Mouse (Mus musculus): Measurements from ENCODE around the gene Abcb9.
A peak's percentile ranks its signal among the peaks of the same experiment; 100 is the strongest.

Abcb9 gene

DNA sequence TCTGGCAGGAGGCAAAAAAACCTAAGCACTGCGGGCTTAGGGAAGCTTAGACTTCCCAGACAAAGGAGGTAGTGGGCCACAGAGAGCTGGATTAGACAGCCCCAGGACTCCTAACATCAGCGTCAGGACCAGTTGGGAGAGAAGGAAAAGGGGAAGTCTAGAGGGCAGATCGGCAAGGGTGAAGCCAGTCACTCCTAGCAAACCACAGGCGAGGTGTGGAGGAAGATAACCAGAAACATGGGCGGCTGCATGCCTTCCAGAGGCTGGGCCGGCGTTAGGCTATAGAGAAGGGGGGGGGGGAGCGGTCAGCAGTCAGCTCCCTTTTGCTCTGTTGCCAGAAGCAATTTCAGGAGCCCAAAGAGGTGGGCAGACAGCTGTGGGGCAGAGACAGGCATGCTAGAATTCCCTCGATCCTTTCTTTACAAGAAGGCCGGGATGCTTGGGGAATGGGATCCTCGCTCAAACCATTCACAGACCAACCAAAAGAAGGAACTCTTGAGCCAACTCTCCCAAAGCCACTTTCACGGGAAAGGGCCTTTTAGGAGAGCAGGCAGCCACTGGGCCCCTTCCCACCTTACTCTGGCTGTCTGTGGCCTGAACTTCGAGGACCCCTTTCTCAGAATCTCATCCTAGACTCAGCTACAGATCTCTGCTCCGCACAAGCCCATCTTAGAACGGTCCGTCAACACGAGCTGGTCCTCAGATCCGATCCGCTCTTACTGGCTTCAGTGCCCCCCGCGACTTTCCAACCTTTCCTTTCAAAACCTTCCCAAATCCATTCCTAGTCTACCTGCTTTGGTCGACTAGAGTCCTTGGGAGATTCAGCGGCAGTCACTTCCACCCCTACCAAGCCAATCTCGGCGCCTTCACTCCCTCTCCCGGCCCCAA lies 64.3 kb downstream of the Abcb9 start:
- DNase-seq (ENCODE audit: low spot score): peak; percentile 34

DNA sequence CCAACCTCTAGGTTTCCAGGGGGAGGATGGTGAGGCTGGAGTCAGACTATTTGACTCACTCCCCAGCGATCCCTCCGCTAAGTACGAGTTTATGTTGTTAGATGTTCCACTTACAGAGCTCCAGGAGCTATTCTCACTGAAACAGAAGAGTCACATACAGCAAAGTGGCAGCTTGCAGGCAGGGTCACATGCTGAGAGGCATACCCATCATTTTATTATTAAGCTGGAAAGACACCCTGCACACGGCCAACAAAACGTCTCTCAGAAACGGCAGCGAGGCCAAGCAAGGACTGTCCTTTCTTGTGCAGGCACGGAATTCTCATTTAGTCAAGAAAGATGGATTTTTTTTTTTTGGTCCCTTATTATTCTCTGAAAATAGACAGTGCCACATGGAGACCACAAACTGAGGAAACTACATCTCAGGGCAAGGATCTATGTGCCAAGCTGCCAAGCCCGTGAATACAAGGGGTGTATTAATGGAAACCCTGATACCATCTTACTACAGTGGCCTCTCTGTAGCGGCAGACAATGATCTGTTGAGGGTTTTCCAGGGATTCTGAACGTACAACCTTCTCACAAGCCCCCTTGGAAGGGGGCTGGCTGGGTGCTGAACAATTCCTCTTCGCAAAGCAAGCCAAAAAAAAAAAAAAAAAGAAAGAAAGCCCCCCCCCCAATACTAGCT lies 65.1 kb downstream of the Abcb9 start:
- DNase-seq (ENCODE audit: low spot score): no peak

DNA sequence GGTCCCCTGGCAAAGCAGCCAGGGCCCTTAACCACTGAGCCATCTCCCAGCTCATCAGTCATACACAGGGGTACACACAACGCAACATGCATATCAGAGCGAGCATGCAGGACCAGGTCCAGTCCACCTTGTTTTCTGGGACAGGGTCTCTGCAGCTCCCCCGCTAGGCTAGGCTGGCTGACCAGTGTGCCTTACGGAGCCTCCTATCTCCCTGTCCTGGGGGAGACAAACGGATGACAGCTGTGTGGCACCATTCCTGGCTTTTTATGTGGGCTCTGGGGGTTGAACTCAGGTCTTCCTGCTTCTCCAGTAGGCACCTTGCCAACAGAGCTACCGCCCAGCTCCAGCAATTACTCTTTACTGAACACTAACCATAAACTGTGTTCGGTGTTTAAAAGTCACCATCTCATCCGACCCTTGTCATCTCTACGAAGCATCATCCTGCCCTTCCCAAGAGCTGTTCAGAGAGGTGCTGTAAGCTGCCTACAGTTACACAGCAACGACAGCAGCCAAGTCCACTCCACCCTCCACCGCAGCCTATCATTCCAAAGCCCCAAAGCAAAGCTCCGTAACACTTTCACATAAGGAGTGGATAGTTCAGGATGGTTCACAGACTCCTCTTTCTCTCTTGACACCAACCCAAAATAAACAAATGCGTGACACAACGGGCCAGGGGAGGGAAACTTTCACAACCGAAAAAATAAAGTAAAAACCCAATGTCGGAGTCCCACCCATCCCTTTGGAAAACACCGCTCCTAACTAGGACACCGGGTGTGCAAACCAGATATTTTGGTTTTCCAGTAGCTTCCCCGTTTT lies 66.2 kb downstream of the Abcb9 start:
- DNase-seq (ENCODE audit: low spot score): peak; percentile 30

GRCm38 (mm10) chr5:124028680-124029079 lies 66.9 kb downstream of the Abcb9 start:
- DNase-seq (ENCODE audit: low spot score): no peak

DNA sequence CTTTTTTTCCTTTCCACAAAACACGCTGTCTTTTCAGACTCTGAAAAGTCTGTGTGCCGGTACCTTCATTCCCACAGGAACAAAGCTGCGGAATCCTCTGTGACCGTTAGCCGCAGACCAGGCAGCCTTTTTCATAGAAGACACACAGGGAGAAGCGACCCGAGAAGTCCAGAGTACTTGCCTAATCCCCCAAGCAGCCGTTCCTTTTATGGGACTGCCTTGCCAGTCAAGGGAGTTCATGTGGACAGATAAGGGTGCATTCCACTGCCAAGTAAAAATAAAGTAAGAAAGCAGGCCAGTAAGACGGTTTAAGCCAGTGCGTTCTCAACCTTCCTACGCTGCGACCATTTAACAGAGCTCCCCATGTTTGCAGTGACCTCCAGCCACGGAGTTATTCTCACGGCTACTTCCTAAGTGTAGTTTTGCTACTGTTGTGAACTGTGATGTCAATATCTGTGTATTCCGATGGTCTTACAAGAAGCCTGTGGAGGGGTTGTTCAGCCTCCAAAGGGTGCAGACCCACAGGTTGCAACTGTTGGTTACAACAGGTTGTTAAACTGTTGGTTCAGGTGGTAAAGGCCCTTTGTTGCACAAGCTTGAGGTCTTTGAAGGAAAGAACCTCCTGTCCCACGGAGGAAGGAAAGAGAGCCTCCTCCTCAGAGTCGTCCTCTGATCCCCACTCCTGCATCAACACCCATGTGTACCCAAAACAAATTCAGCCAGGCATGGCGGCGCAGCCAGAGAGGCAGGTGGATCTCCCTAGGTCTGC lies 67.7 kb downstream of the Abcb9 start:
- no peak for DNase-seq (ENCODE audit: low spot score)

- DNase-seq (ENCODE audit: low spot score): no peak
These were observed 69.0 kb downstream of the Abcb9 start for GRCm38 (mm10) chr5:124026568-124026967.

- DNase-seq (ENCODE audit: low spot score): no peak
These were observed 69.8 kb downstream of the Abcb9 start for GRCm38 (mm10) chr5:124025587-124026441.

- DNase-seq (ENCODE audit: low spot score): no peak
These were observed 70.5 kb downstream of the Abcb9 start for GRCm38 (mm10) chr5:124025146-124025545.

DNA sequence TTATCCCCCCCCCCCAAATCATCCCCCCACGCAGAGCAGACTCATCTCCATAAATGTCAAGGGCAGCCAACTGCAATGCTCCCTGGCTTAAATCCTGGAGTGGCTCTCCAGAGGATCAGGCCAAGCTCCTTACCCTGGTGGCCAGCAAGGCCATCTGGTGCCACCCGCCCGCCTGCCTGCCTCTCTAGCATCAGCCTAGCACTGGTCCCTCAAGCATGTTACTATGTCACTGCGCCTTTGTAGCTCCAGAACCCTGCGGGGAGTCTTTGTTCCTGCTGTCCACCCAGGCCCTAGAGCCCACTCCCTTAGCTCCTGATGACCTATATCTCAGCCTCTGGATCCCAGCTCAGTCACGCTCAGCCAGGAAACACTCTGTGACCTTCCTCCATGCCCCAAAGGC lies 70.9 kb downstream of the Abcb9 start:
- DNase-seq (ENCODE audit: low spot score): peak; percentile 55

GRCm38 (mm10) chr5:124022365-124022764 lies 73.2 kb downstream of the Abcb9 start:
- no peak for DNase-seq (ENCODE audit: low spot score)

DNA sequence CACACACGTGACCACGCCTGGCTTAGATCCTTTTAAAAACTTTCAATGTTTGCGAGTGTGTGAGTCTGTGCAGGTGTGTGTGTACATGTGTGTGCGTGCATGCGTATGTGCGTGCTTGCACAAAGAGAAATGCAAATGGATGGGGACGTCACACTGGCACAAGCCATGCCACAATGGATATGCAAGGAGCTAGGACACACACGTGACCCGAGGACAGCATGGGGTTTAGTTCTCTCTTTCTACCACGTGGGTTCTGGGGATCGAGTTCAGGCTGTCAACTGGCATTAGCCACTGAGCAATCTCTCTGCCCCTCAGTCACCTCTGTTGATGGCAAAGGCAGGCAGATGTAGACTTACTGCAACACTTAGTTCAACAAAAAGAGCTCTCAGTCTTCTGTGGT lies 73.9 kb downstream of the Abcb9 start:
- DNase-seq (ENCODE audit: low spot score): no peak

DNA sequence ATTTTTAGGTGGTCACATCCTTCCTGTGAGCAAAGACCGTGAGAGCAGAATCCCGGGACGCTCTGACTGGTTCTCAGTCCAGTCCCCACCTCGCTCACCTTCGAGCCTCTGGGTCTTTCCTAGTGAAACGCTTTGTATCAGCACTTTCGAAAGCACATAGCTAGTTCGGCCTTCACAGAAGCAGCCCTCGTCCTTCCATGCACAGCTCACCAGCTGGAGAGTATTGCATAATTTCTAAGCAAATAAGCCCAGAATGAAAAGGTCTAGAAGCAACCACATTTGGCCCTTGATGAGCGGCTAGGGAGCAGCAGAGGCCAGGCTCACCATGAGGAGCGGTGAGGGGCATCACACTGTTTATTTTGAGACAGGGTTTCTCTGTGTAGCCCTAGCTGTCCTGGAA lies 74.5 kb downstream of the Abcb9 start:
- DNase-seq (ENCODE audit: low spot score): peak; percentile 64

DNA sequence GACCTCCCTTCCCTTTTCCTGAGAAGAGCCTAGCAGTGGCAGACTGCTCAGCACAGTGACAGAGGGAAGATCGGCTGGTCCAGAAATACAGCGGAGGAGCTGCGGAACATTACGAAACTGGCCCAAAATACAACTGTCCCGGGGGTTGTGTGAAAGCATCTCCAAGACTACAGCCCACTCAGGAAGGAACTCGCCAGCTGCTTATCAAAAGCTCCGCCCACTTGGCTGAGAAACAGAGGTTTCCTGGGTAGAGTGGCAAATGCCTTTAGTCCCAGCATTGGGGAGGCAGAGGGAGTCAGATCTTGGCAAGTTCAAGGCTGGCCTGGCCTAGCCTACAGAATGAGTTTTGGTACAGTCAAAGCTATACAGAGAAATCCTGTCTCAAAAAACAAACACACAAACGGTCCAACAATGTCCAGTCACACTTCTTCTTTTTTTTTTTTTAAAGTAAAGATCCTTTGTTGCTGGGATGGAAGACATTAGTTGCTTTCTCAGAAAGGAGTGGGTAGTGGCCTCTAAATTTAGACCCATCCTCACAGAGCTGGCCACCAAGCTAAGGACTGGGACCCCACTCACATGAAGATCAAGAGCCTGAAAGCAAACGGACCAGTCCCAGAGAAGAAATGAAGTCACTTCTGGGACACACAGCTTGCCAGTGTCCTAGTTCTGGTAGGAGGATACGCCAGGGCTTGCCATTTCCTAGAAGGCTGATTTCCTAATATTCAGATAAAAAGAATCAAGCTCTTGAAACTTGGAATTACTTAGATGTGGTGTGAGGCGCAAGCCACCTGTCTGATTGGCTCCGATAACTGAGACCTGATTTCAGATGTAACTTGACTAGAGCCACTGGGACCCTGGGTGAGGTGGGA lies 76.0 kb downstream of the Abcb9 start:
- peak; percentile 64 for DNase-seq (ENCODE audit: low spot score)

- no peak for DNase-seq (ENCODE audit: low spot score)
These were observed 76.9 kb downstream of the Abcb9 start for GRCm38 (mm10) chr5:124018651-124019050.

GRCm38 (mm10) chr5:124017941-124018340 lies 77.7 kb downstream of the Abcb9 start:
- DNase-seq (ENCODE audit: low spot score): no peak

- DNase-seq (ENCODE audit: low spot score): no peak
These were observed 79.2 kb downstream of the Abcb9 start for GRCm38 (mm10) chr5:124016291-124016821.

DNA sequence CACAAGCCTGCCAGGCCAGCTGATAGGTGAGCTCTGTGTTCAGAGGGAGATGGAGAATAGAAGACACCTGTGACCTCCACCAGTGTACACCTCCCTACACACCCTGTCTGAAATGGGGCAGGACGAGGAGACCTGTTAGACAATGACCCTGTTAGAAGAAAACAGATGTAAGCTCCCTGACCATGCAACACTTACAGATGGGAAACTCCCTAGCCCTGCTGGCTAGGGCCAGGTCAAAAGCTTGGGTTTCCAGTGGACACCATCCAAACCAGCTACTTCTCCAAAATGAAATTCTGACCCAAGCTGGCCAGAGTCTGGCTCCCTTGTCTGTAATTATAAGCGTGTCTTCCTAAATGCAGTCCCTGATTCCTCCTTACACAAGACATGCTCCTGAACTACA lies 79.9 kb downstream of the Abcb9 start:
- peak; percentile 58 for DNase-seq (ENCODE audit: low spot score)

DNA sequence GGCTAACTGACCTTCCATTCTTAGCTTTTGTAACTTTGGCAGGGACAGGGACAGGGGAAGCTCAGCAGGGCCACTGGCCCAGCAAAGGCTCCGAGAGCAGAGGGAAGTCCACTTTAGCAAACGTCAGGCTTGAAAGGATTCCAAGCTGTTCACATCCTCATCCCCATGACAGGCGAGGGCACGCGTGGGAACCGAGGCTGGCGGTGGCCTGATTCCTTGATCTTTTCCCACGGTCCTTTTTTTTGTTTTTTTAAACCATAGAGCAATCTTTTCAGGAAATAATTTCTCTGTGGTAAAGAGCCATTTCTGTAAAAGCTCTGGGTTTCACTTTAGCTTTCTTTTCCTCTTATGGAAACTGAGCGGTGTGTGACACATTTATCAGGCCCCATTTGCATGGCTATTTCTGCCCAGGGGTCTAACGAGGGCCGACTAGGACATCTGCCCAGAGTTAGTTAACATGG lies 80.8 kb downstream of the Abcb9 start:
- DNase-seq (ENCODE audit: low spot score): peak; percentile 69

GRCm38 (mm10) chr5:124014180-124014579 lies 81.4 kb downstream of the Abcb9 start:
- DNase-seq (ENCODE audit: low spot score): no peak
